Mouse (Mus musculus): ENCODE measurements at regions not wholly inside any gene's neighbourhood (a gene's known extent, or its start where the extent isn't known, plus 50 kb on each side); places are given as distances from the start of the nearest gene placed in this dataset.

DNA sequence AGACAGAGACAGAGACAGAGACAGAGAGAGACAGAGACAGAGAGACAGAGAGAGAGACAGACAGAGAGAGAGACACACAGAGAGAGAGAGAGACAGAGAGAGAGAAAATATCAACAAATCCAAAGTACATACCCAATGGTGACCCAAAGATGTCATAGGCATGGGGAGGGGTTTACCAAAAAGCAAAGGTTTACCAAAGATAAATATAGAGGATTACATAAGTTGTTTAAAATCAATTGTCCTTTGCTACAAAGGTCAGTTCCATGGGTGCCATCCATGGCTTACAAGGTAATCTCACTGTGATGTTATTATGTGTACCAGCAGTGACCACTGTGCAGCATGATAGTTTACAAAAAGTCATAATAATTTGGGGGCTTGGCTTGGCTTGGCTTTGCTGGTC is 88.7 kb upstream of the Trim24 start:
- no peak for TF ChIP-seq MEF2A (IDR thresholded peaks at IDR 0.05; ENCODE audit: borderline replicate concordance, low read depth, low read length)
- no peak for TF ChIP-seq BHLHE40 (IDR thresholded peaks at IDR 0.05; ENCODE audit: low read depth, low read length)
- no peak for TF ChIP-seq CTCF (conservative IDR thresholded peaks at IDR 0.05 in 1 of 2, IDR thresholded peaks at IDR 0.05 in 1 of 2; ENCODE audit: low read depth in 2 of 2, low read length in 2 of 2)
- no peak for TF ChIP-seq MAFK (IDR thresholded peaks at IDR 0.05; ENCODE audit: insufficient replicate concordance, low read length)
- no peak for TF ChIP-seq POLR2A (IDR thresholded peaks at IDR 0.05; ENCODE audit: low read depth, low read length)
- no peak for TF ChIP-seq EP300 (IDR thresholded peaks at IDR 0.05; ENCODE audit: low read length)
- no peak for TF ChIP-seq UBTF (IDR thresholded peaks at IDR 0.05; ENCODE audit: low read depth, low read length)
- no peak for TF ChIP-seq USF2 (conservative IDR thresholded peaks at IDR 0.05; ENCODE audit: low read depth, low read length)
- TF ChIP-seq ZC3H11A (IDR thresholded peaks at IDR 0.05; ENCODE audit: low read depth, low read length) = no peak
- no peak for TF ChIP-seq MYC (IDR thresholded peaks at IDR 0.05; ENCODE audit: low read depth, low read length)
- TF ChIP-seq PAX5 (IDR thresholded peaks at IDR 0.05; ENCODE audit: low read length) = no peak
- TF ChIP-seq NELFE (IDR thresholded peaks at IDR 0.05; ENCODE audit: low read depth, low read length) = no peak
- TF ChIP-seq USF1 (IDR thresholded peaks at IDR 0.05; ENCODE audit: low read depth, low read length) = no peak
- no peak for TF ChIP-seq MXI1 (IDR thresholded peaks at IDR 0.05; ENCODE audit: low read depth, low read length)
